Mouse (Mus musculus) G1E-ER4 (cell line): Measurements from ENCODE around the gene Mdk. TPM values are rescaled to one million over a fixed set of nuclear protein-coding genes. Genes with fewer than 3 reads are reported as not detected.

ENCODE experiments used
- GATA1 ChIP-seq: IDR thresholded peaks from one replicate; pipeline ENCODE4 v1.8.0; 2012; ENCODE audit warnings: low read length, inconsistent platforms
- polyA plus RNA-seq: library from polyadenylated mRNA; stranded (reverse); fragments of >175 nt; gene quantifications from 2 replicates; pipeline ENCODE4 v1.2.3, GENCODE M21; 2012

Mdk gene
- polyA plus RNA-seq, 1 experiment, result 7.4 TPM

DNA sequence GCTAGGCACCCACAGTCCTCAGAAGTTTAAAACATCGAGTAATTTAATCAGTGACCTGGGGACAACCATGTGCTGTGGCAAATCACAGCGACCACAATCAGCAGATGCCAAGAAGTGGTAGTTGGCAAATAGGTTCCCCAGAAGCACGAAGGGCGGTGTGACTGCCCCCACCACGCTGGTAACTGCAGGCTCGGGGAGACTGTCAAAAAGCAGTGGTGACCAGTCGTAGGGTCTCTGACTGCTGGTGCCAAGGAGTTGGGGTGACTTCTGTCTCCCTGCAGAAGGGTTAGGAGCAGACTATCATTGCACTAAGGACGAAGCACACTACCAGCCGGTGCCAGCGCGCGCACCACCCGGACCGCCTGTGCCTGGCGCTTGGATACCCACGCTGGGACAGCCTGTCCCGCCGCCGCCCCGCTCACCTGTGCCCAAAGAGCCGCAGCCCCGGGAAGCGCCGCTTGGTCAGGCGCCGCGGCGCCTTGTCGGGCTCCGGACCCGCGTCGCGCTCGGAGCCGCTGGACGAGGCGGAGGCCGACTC is 30.8 kb upstream of the Mdk start:
- TF ChIP-seq GATA1, result no peak

DNA sequence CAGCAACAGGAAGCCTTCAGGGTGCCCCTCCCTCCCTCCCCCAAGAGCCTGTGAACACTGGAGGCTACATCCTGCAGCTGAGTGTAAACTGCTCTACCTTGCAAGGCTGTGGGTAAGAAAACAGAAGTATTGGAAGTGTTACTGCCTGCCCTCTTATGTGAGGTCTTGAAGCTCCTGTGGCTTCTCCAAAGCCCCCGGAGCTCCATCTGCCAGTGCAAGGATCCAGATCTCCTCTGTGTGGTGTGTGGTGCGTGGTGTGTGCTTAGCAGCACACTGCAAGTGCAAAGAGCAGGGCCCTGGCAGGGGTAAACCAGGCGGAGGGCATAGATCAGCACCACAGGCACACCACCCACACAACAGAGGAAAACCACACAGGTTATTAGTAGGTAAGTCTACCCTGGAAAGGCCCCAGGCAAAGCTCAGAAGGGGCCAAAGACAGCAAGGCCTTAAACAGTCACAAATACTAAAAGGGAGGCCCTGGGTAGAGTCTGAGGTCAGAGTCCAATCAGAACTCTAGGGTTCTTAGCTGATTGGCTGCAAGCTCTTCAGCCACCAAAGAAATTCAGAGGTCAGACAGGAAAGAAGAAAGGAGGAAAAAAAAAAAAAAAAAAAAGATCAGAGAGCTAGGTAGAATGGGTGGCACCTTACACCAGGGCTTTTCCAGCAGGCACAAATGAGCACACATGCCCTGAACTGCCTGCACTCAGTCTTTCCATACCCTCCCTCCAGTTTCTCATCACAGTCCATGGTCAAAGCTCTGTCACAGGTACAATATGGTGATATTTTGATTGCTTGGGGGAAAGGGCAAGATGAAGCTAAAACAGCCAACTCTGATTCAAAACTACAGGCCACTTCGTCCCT is 30.0 kb upstream of the Mdk start:
- TF ChIP-seq GATA1, result no peak

DNA sequence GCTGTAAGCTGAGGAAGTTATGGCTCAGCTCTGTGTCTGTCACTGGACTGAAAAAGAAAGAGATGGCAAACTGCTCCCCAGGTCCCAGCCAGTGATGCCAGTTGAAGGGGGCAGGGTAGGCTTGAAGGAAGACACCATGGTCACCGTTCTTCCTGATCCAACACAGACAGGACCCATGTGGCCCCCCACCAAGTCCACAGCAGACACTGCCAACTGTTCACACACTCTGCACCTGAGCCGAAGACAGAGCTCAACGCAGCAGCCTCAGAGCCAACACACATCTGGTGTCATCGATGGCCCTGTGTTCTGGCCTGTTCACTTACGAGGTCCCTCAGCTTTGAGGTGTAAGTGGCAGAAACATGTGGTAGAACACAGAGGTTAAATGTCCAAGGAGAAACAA is 28.4 kb upstream of the Mdk start:
- TF ChIP-seq GATA1, result no peak

DNA sequence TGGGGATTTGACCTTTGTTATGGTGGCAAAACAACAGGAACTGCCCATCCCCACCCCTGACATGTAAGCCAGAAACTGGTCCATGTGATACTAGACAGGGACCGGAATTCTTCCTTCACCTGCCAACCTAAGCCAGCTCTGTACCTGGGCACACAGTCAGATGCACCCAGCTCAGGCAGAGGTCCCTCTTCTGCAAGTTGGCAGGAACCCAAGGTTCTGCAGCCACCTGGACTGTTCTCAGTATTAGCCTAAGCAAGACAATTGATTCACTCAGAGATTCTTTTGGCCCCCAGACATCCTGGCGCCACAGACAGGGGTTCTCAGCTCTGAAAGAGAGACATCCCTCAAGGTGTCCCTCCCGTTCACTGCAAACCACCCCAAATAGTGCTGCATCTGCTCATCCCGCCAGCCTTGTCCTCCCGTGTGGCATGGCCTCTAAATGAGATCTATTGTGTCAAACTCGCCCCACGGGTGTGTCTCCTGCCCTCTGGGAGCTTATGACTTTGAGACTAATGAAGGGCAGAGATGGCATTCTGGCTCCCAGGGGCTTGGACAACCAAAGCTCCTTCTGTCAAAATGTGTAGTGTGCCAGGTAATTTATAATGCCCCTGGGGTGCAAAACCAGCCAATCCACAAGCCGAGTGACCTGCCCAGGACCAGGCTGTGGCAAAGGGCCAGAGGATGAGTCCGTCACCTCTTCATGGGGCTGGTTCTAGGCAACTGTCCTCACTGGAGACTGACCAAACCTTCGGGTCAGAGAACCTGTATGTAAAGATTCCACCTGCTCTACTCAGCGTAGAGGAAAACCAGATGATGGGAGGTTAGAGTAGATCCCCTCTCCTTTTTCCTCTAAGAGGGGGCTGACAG is 27.7 kb upstream of the Mdk start:
- TF ChIP-seq GATA1, result no peak

DNA sequence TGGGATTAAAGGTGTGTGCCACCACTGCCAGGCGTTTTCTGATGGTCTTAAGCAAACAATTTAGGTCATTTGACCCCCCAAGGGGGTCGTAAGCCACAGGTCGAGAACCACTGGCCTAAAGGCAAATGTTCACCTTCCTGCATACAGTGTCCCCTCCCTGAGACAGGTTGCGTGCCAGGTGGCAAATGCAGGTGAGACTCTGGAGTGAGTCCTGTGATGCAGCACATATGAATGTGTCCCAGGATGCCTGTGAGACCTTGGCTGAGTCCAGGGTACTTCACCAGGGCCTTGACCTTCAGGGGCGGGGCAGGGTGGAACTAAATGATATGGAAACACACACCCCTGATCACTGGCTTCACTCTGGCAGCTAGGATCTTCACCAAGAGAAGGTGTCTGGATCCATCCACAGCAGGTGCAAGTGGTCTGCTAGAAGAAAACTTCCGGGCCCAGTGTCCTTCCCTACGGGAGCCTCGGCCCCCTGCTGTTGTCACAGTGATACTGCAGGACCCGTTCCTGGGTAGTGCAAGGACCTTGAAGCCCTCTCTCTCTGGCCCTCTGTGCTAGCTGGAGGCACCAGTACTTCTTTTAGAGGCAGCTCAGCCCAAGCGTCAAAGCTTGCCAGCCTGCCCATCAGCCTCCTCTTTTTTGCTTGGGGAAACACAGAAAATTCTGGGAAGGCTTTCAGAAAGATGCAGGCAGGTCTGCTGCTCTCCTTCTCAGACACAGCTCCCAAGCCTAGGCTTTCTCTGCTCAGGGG is 26.8 kb upstream of the Mdk start:
- no peak for TF ChIP-seq GATA1

DNA sequence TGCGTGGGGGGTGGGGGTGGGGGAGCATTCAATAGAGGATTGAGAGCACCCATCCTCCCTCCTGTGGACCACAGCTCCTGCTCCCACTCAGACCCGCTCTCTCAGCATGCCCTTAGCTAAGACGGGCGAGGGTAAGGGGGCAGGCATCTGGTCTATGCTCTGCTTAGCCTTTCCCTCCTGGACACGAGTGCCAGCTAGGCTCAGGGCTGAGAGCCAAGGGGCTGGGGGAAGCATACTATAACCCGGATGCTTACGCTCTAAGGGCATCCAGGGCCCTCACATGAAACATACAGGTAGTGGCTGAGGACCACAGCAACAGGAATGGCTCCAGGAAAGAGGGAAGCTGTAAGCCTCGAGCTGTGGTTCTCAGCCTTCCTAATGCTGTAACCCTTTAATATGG is 26.0 kb upstream of the Mdk start:
- TF ChIP-seq GATA1, result no peak

DNA sequence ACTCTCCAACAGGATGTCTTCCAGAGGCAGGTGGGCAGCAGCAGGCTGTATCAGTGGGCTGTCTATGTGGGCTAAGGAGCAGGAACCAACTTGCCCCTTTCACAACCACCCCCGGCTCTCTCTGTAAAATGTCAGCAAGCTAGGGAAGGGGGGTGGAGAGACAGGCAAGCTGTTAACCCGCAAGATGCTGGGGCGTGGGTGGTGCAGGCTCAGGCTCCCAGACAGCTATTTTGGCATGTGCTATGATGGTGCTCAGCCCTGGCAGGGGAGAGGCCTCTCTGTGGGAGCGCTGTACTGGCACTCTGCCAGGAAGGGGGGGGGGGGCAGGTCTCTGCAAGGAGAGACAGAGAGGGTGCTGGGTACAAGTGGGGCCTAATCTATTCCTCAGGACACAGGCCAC is 25.0 kb upstream of the Mdk start:
- no peak for TF ChIP-seq GATA1

DNA sequence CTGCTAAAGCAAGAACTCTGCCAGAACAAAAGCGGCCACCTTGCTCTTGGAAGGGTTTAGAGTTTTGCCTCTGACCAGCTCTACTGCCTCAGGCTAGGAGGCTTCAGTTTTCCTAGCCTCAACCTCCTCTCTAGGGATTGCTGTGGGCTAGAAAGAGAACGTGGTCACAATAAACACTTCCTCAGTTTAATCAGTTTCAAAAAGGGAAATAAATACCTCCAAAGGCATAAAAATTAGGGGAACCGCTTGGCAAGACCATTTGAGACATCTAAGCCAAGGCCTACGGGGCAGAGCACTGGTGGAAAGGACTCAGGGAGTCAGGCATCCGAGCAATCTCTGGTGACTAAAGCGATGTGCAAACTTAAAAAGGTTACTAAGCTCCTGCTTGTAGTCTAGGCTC is 23.8 kb upstream of the Mdk start:
- TF ChIP-seq GATA1, result no peak

DNA sequence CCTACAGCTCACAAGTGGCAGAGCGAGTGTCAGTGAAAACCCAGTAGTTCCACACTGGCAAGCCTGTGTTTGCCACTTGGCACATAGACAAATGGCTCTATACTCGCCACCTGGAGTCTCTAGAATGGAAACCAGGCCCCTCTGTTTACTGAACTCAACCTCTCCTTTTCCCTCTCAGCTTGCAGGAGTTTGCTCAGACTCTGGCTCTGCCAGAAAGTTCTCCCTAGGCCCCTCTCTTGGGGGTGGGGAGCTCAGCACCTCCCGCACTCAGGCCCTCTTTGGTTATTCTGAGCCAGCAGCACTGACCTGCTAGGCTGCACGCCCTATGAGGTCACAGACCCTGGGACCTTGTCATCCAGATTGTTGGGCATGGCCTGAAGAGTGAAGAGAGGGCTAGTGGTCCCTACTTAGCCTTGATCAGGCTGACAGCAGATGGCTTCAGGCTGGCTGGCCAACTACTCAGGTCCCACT is 23.1 kb upstream of the Mdk start:
- no peak for TF ChIP-seq GATA1

DNA sequence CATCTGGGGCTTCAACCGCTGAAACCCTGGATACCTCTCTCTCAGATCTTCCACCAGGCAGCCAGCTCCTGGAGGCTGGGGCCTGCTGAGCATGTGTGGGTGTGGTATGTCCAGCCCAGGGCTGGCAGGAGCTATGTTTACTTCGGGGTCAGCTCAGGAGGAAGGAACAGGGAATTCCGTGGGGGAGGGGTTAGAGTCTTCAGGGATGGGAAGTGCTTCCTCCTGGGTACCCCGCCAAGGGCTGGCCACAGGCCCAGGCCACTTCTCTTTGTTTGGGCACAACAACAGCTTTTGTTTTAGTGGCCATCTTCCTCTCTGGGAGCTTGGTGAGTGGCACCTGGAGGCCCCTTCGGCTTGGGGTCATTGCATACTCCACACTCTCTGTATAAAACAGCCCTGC is 21.7 kb upstream of the Mdk start:
- no peak for TF ChIP-seq GATA1

DNA sequence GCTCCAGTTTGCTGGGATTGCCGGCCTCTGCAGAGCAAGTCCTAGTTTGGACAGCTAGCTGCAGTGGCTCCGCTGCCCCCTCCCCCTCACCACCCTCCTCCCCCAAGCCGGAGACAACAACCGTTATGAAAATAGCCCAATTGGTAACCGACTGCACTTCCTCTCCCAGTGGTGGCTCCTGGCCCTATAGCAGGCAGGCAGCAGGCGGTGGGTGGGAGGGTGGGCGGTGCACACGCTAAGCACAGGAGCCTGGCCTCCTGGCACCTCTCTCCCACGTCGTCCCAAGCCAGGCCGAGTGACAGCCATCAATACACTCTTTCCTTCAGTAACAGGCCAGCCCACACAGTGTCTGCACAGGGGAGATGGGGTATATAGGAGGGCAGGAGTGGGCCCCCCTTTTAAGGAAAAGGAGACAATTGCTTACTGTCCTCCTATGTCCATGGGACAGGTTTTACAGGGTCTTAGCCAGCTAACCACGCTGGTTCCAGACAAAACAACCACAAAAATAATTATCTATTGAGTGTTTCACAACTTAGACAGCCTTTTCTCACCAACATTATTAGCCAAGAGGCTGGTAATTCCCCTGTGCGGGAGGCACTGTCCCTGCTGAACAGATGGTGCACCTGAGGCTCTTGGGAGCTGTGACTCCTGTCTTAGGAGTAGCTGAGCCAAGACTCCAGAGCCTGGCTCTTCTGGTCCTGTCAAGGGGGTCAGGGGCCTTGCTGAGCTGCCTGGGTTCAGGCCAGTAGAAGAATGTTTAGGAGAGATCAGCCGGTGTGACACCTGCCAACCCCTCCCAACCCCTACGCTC is 18.4 kb upstream of the Mdk start:
- no peak for TF ChIP-seq GATA1

DNA sequence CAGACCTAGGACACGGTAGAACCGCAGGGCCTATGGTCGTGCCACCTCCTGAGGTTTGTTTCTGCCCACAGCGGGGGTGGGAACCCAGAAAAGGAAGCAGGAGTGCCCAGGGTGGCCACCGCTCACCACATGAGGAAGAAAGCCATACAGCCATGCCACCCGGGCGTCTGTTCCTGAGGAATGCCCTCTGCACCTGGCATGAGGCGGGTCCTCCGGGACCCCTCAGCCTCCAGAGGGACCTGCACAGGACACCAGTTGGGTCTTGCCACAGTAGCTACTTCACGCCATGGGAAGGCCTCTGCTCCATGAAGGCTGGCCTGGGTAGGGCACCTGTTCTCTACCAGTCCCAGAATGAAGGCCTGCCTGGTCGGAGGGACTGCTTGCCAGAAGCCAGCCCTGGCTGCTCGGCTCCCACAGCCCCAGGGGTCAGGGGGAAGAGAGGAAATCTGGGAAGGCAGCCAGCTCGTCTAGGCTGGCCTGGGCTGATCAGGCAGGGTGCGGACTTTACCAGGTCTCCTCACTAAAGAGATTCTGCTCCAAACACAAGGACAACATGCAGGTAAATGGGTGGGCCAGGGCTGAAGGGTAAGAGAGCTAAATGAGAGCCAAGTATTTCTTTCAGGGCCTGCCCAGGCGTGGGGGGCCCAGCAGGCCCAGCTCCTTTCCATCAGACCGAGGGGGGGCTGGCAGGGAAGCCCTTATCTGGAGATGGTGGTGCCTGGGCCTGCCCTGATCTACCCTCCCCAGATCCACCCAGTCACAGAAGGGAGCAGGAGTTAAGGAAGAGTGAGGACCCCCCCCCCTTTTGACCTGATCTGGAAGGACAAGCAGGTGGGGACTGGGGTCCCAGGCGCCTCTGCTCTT is 17.5 kb upstream of the Mdk start:
- no peak for TF ChIP-seq GATA1

DNA sequence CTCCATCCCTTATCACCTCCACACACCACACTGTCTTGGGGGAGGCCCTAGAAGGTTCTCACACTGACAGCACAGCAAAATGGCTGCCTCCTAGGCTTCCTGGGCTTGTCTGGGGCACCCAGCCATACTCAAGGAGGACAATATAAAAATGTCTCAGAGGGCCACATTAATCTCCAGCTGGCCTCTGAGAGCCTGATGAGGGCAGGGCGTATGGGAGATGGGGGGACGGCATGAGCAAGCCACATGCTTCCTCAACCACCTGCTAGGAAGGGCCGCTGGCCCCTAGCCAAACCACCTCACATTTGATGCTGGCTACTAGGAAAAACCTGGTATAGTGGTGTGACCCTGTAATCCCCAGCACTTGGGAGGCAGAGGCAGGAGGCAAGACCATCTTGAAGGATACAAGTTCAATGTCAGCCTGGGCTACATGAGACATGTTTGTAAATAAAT is 16.7 kb upstream of the Mdk start:
- TF ChIP-seq GATA1, result no peak

DNA sequence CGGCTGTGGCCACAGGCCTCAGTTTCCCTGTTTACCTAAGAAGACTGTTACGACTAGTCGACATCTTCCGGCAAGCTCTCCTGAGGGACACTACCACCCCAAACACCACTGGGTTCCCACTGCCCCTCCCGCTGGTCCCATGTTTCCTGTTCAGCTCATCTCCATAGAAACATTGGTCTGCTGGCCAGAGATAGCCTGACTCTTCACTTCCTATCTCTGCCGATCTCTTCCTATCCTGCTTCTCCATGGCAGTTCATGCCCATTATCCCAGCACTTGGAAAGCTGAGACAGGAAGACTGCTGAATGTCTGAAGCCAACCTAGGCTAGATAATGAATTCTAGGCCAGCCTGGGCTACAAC is 16.0 kb upstream of the Mdk start:
- TF ChIP-seq GATA1, result peak; percentile 84
